Mouse (Mus musculus): ENCODE measurements around the gene L3mbtl2.

DNA sequence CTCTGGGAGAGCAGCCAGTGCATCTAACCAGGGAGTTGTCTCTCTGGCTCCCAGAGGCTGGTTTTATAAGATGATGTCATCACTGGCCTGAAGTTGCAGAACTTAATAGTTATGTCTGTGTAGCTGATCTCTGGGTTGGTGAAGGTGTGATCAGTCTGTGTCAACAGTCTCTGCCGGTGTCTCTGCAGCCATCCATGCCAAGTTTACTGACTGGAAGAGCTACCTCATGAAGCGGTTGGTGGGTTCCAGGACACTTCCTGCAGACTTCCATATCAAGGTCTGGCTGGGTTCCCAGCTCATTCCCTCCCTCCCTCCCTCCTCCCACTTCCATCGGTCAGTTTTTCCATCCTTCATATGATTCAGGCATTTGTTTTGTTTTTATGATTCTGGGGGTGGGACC lies 12.9 kb downstream of the L3mbtl2 start:
- no peak for TF ChIP-seq EP300 (IDR thresholded peaks at IDR 0.05; ENCODE audit: low read depth)
- TF ChIP-seq CTCF (IDR thresholded peaks at IDR 0.05; ENCODE audit: low read depth): no peak
